Mouse (Mus musculus) neural tube, embryonic 12.5 days (tissue): ENCODE data around the gene Rpusd1. TPM values are rescaled to one million over a fixed set of nuclear protein-coding genes. Genes with fewer than 3 reads are reported as not detected.
A peak's percentile ranks its signal among the peaks of the same experiment; 100 is the strongest.

Experiments used
- ATAC-seq: fragments of 200-750 bp; cut with Nextera tagmentation; 2 replicates; pipeline ENCODE4 v1.8.0; 2017; ENCODE audit warnings: low read depth, mild to moderate bottlenecking, moderate TSS enrichment, moderate library complexity; ENCODE audit not compliant: low FRiP score
- H3K27ac ChIP-seq: fragments of 300-500 bp; sonication (generic); 2 replicates; pipeline ENCODE4 v1.5.1; 2016
- H3K27me3 ChIP-seq: fragments of 300-500 bp; sonication (generic); replicated peaks from 2 replicates; pipeline ENCODE4 v1.6.1; 2016; ENCODE audit warnings: mild to moderate bottlenecking
- H3K36me3 ChIP-seq: fragments of 300-500 bp; sonication (generic); 2 replicates; pipeline ENCODE4 v1.6.1; 2016; ENCODE audit warnings: mild to moderate bottlenecking
- H3K4me1 ChIP-seq: fragments of 300-500 bp; sonication (generic); 2 replicates; pipeline ENCODE4 v1.6.1; 2016
- H3K4me2 ChIP-seq: fragments of 300-500 bp; sonication (generic); replicated peaks from 2 replicates; pipeline ENCODE4 v1.6.1; 2016; ENCODE audit warnings: mild to moderate bottlenecking
- H3K4me3 ChIP-seq: fragments of 300-500 bp; sonication (generic); 2 replicates; pipeline ENCODE4 v1.5.1; 2016
- H3K9ac ChIP-seq: fragments of 300-500 bp; sonication (generic); 2 replicates; pipeline ENCODE4 v1.6.1; 2016; ENCODE audit warnings: mild to moderate bottlenecking
- H3K9me3 ChIP-seq: fragments of 300-500 bp; sonication (generic); 2 replicates; pipeline ENCODE4 v1.6.1; 2016; ENCODE audit warnings: mild to moderate bottlenecking
- WGBS: fragments of 180-500 bp; shearing (Covaris S2); methylation state at CpG from one replicate; pipeline ENCODE4 v1.1.7; 2016; 5-methylcytosine and 5-hydroxymethylcytosine counted together
- polyA plus RNA-seq: library from polyadenylated mRNA; unstranded; fragments of >200 nt; fragmentation: Nextera tagmentation; extraction: Ambion mirVana; gene quantifications from 2 replicates; pipeline ENCODE4 v1.2.1, GENCODE M21; 2016

Gene Rpusd1
- polyA plus RNA-seq, 1 experiment from 2014 or later = 22.1 TPM

DNA sequence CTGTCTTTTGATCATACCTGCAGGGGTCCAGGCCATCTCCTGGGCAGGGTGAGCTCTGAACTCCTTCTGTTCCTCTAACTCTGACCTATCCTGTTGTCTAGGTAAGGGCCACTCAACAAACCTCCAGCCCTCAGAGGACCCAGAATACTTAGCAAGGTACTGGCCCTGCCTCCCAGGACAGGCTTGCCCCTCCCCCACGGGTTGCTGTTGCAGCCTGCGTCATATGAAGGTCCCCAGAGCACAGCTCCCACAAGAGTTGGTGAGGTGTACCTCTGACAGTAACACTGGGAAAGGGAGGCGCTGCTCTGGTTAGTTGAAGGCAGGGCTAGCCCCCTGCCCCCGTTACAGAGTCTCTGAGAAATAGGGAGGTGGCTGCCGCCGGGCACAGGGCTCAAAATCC, 11.3 kb upstream of the Rpusd1 start:
- 5% methylated on average over 6 of the region's 6 CpGs for WGBS
- Histone ChIP-seq H3K4me3 (no peak overlapping the region), H3K9ac (no peak overlapping the region), H3K9me3 (no peaks in the 10 kb centered on the region), H3K4me2 (no peak overlapping the region), H3K27me3 (peaks cover 36% of the 10 kb centered on the region), H3K4me1 (peaks cover 10% of the 10 kb centered on the region; the same call in 1 of the 2 replicates), H3K36me3 (peaks cover 15% of the 10 kb centered on the region), H3K27ac (no peak overlapping the region)
- no peak for ATAC-seq

DNA sequence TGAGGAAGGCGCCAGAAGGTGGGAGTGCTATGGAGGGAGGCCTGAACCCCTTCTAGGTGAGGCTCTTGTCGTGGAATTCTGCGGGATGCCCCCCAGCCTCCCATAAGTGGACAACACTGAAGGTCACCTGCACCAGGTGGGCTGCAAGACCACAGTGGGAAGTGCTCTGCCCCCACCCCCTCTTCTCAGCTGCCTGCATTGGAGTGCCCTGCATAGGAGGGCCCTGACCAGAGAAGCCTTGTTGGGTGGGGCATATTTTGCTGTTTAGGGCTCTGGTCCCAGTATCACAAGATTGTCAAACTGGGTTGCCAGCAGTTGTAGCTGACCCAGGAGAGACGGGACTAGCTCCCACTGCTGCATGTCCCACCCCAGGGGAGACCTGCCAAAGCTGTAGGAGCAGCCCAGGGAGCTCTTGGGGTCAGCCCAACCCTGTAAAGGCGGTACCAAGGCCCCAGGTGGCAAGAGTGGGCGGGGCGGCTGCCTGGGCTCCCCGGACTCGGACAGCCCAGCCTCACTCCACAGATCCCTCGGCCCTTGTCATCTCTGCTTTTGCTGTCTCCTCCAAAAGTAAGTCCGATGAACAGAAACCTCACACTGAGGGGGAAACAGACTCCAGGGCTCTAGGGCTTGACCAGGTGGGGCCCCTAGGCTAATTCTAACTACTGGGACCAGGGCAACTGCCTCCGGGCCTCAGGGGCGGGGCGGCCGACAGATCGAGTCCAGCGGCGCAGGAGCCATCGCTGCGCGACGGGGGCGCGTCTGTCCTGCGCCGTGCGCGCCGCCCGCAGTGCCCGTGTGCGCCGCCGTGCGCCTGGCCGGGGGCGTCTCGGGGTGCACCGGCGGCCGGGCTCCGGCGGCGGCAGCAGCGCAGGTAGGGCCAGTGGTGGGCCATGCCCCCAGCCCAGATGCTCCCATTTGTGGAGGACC, 10.5 kb upstream of the Rpusd1 start, which contains the start of gene Gng13:
TSS of gene Gng13 (plus strand) at position 461 of the 927 bp plus-strand sequence.
- Histone ChIP-seq H3K9me3 (no peaks in the 10 kb centered on the region), H3K27ac (no peak within 1 kb of the TSS), H3K36me3 (peaks cover 20% of the 10 kb centered on the region), H3K4me2 (peak within 1 kb of the TSS; percentile 71), H3K4me3 (peak within 1 kb of the TSS; percentile 33), H3K27me3 (peaks cover 36% of the 10 kb centered on the region), H3K4me1 (peaks cover 10% of the 10 kb centered on the region; the same call in 1 of the 2 replicates), H3K9ac (peak within 1 kb of the TSS; percentile 53; the same call in 1 of the 2 replicates)
- ATAC-seq = 0 out of 2 replicates have a peak, but pooled peaks have one; percentile 25
- WGBS = 2% methylated on average over 45 of the region's 45 CpGs

DNA sequence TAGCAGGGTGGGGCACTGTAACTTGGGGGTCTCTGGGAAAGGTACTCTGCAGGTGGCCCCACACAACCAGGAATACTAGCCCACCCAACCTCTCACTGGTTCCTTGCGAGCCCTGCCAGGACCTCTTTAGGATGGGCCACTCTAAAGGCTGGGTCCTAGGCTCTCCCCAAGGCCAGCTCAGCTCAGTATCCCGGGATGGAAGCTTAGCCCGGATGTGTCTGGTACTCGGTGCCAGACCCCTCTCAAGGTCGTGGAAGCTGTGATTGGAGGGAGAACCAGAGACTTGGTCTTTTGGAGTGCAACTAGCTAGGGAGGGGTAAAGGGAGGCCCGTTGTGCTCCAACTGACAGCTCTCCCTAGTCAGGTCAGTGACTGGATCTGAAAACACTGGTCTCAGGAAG, 9.8 kb upstream of the Rpusd1 start:
- H3K9ac ChIP-seq = peak overlapping the region; percentile 53; the same call in 1 of the 2 replicates
- ATAC-seq = no peak

DNA sequence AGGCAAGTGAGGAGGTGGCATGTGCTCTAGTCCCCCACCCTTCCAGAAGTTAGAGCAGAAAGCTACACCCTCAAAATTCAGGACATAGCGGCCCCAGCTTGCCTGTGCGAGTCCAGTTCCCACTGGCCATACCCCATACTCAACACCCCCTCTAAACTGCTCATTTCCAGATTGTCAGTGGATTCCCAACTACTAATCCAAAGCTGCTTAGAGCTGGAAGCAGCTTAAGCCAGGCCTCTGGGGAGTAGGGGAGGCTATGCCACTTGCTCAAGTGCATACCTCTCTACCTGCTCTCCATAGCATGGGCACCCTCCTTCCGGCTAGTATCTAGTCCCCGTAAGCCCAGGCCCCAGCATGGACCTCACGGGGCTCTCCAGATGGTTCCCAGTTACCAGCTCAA, 6.0 kb upstream of the Rpusd1 start:
- H3K36me3 ChIP-seq = peaks cover 42% of the 10 kb centered on the region
- WGBS = 98% methylated on average over 5 of the region's 5 CpGs
- ATAC-seq = no peak
- H3K9me3 ChIP-seq = no peaks in the 10 kb centered on the region
- H3K27ac ChIP-seq = no peak overlapping the region
- H3K27me3 ChIP-seq = peaks cover 26% of the 10 kb centered on the region
- no peak overlapping the region for H3K4me2 ChIP-seq
- no peak overlapping the region for H3K9ac ChIP-seq
- H3K4me1 ChIP-seq = peaks cover 14% of the 10 kb centered on the region
- no peak overlapping the region for H3K4me3 ChIP-seq

More for the DNA sequence above, 9.8 kb upstream of the Rpusd1 start:
- H3K27me3 ChIP-seq = peaks cover 36% of the 10 kb centered on the region
- H3K27ac ChIP-seq = no peak overlapping the region
- H3K4me1 ChIP-seq = peaks cover 10% of the 10 kb centered on the region; the same call in 1 of the 2 replicates
- H3K4me3 ChIP-seq = peak overlapping the region; percentile 33
- no peaks in the 10 kb centered on the region for H3K9me3 ChIP-seq
- H3K4me2 ChIP-seq = peak overlapping the region; percentile 71
- H3K36me3 ChIP-seq = peaks cover 26% of the 10 kb centered on the region
- WGBS = 4% methylated on average over 6 of the region's 6 CpGs

DNA sequence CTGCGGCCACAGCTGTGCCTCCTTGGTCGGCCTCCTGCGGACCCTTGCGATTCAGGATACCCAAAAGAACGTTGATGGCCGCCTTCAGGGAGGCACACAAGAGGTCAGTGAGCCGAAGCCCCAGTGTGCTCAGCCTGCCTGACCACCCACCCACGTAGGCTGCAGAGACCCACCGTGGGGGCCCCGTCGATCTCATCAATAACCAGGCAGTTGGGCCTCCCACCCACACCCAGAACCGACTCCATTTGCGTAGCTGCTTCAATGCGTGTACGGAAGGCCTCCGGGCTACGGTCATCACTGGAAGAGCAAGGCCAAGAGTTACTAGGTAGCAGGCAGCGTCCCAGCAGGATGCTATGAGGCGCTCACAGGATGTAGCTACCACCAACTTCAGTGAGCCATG, 4.0 kb upstream of the Rpusd1 start:
- Histone ChIP-seq H3K27ac (no peak overlapping the region), H3K9ac (0 out of 2 replicates have a peak overlapping the region, but pooled peaks have one; percentile 8), H3K4me2 (no peak overlapping the region), H3K4me1 (peaks cover 18% of the 10 kb centered on the region), H3K9me3 (no peaks in the 10 kb centered on the region), H3K36me3 (peaks cover 42% of the 10 kb centered on the region), H3K4me3 (no peak overlapping the region), H3K27me3 (peaks cover 6% of the 10 kb centered on the region; the same call in 1 of the 2 replicates)
- WGBS = 92% methylated on average over 19 of the region's 19 CpGs
- no peak for ATAC-seq

DNA sequence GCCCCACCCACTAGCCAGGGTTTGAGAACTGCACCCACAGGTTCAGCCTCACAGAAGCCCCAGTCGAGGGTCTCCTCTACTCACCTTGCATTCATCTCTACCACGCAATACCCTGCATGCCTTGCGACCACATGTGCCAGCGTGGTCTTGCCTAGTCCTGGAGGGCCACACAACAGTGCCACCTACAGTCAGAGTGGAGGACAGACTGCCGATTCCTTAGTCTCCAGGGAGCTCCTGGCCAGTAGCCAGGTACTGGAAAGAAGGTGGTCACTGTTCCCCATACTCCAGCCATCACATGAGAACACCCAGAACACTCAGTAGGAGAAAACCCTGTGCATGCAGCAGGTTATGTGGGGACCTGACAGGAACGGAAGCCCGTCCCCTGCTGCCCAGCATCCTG, 3.6 kb upstream of the Rpusd1 start:
- Histone ChIP-seq H3K4me3 (no peak overlapping the region), H3K4me1 (peaks cover 22% of the 10 kb centered on the region), H3K36me3 (peaks cover 42% of the 10 kb centered on the region), H3K27me3 (peaks cover 3% of the 10 kb centered on the region; the same call in 1 of the 2 replicates), H3K9ac (no peak overlapping the region), H3K27ac (no peak overlapping the region), H3K9me3 (no peaks in the 10 kb centered on the region), H3K4me2 (no peak overlapping the region)
- no peak for ATAC-seq
- 72% methylated on average over 7 of the region's 7 CpGs for WGBS

DNA sequence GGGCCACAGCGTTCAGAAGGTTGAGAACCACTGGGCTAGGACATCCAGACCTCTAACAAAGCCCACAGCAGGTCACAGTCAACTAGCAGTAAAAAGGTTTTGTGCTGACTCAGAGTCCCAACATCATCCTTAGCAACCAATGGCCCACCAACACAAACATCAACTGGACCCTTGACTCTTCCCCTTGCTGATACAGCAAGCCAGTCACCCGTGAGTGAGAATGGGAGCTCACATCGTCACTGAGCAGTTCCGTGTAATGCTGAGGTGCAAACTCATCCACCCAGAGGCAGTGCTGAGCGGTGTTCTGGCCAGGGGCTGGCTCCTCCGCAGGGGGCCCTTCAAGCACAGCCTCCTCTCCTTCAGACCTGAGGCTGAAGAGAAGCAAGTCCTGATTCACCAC, 2.2 kb upstream of the Rpusd1 start:
- Histone ChIP-seq H3K4me1 (peaks cover 23% of the 10 kb centered on the region), H3K27ac (no peak overlapping the region), H3K4me3 (no peak overlapping the region), H3K9me3 (no peaks in the 10 kb centered on the region), H3K4me2 (no peak overlapping the region), H3K9ac (no peak overlapping the region), H3K27me3 (no peaks in the 10 kb centered on the region), H3K36me3 (peaks cover 38% of the 10 kb centered on the region)
- WGBS = 79% methylated on average over 6 of the region's 6 CpGs
- no peak for ATAC-seq

DNA sequence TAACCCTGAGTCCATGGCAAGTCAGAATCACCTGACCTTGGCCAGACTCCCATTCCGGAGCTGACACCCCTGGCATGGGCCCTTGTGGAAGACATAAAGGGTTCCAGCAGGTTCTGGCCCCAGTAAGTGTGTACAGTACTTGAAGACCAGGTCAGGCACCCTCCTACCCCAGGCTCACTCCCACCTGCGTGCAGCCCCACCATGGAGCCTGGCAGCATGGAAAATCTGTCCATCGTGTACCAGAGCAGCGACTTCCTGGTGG, 470 bp downstream of the Rpusd1 start:
- H3K27me3 ChIP-seq = no peaks in the 10 kb centered on the region
- WGBS = 23% methylated on average over 4 of the region's 4 CpGs
- H3K4me2 ChIP-seq = peak overlapping the region; percentile 93
- H3K36me3 ChIP-seq = peaks cover 28% of the 10 kb centered on the region
- peaks cover 26% of the 10 kb centered on the region for H3K4me1 ChIP-seq
- H3K9ac ChIP-seq = peak overlapping the region; percentile 77
- no peaks in the 10 kb centered on the region for H3K9me3 ChIP-seq
- no peak overlapping the region for H3K27ac ChIP-seq
- peak overlapping the region; percentile 63 for H3K4me3 ChIP-seq
- peak; percentile 19 for ATAC-seq

DNA sequence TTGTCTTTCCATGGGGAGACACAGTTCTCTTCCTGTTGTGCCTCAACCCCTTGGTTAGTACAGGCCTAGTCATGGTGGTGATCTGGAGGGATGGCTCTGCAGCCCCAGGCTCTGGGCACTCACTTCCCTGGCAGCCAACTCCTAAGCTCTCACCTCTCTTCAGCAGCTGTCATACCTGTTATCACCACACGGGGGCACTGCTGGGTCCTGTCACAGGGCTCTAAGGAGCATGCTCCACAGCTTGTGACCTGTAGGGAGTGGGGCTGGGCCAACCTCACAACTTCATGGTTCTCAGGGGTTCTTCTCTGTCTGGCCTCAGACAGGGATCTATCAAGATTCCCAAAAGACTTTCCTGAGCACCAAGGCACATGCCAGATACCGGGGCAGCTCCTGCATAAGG, 4.6 kb downstream of the Rpusd1 start:
- H3K9ac ChIP-seq = no peak overlapping the region
- H3K27ac ChIP-seq = no peak overlapping the region
- no peak overlapping the region for H3K4me3 ChIP-seq
- no peak overlapping the region for H3K4me2 ChIP-seq
- peaks cover 14% of the 10 kb centered on the region for H3K36me3 ChIP-seq
- H3K9me3 ChIP-seq = no peaks in the 10 kb centered on the region
- H3K27me3 ChIP-seq = no peaks in the 10 kb centered on the region
- no peak for ATAC-seq
- H3K4me1 ChIP-seq = peaks cover 16% of the 10 kb centered on the region
- WGBS = 22% methylated on average over 2 of the region's 2 CpGs

DNA sequence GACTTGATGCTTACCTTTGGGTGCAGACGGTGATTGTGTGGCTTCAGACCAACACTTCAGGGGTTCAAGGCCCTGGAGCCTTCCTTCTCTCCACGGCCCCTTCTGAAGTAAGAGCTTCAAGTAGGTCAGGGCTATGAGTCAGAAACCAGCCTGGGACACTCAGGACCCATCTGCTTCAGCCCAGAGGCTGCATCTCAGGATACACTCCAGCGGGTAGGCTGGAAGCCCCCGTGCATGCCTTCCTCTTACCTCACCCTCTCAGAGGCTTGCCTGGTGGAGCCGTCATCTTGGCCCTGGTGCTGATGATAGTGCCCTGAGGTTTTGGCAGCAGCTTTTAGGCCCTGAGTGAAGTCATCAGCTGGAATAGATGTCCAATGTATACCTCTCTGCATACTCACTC, 7.8 kb downstream of the Rpusd1 start:
- 88% methylated on average over 5 of the region's 5 CpGs for WGBS
- Histone ChIP-seq H3K4me1 (peaks cover 3% of the 10 kb centered on the region; the same call in 1 of the 2 replicates), H3K36me3 (peaks cover 11% of the 10 kb centered on the region), H3K4me3 (no peak overlapping the region), H3K27me3 (no peaks in the 10 kb centered on the region), H3K4me2 (no peak overlapping the region), H3K9me3 (no peaks in the 10 kb centered on the region), H3K27ac (no peak overlapping the region), H3K9ac (no peak overlapping the region)
- ATAC-seq = no peak

DNA sequence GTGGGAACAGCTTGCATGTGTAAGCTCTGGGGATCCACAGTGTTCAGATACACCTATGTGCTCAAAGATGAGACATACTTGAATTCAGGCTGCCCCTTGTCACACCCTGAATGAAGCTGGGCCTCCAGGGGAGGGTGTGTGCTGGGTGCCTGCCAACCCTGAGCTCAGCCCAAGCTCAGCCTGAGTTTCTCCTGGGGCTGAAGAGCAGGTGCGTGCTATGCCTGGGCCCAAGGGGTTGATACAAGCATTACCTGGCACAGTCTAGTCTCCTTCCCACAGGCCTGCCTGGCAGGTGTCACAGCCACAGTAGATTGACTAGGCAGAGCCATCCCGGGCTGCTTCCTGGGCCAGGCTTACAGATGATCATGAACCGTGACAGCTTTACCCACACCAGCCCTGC, 8.3 kb downstream of the Rpusd1 start, which contains the start of gene Mslnl:
TSS of gene Mslnl (plus strand) at position 298 of the 400 bp plus-strand sequence.
- Histone ChIP-seq H3K36me3 (peaks cover 6% of the 10 kb centered on the region), H3K4me3 (no peak within 1 kb of the TSS), H3K9me3 (no peaks in the 10 kb centered on the region), H3K9ac (no peak within 1 kb of the TSS), H3K4me1 (peaks cover 3% of the 10 kb centered on the region; the same call in 1 of the 2 replicates), H3K4me2 (no peak within 1 kb of the TSS), H3K27ac (no peak within 1 kb of the TSS), H3K27me3 (no peaks in the 10 kb centered on the region)
- 82% methylated on average over 3 of the region's 3 CpGs for WGBS
- no peak for ATAC-seq

DNA sequence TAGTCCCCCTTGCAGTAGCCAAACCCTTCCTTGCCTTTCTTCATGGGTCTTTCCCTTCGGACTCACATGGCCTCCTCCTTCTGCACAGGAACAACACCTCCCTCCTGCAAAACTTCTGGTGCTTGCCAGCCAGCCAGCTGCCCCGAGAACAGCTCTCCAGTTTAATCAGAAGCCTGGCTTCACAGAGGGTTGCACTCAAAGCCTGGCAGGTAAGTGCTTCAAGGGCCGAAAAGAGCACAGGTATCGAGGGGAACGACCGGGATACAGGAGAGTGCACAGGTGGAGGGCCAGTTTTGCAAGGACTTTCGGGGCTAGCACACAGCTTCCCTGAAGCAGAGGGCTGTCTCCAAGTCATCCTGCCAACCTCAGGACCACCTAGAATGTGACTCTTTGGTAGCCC, 11.4 kb downstream of the Rpusd1 start:
- Histone ChIP-seq H3K9me3 (no peaks in the 10 kb centered on the region), H3K9ac (no peak overlapping the region), H3K27me3 (0 out of 2 replicates have a peak, but pooled peaks cover 3% of the 10 kb centered on the region), H3K36me3 (no peaks in the 10 kb centered on the region), H3K4me1 (no peaks in the 10 kb centered on the region), H3K4me3 (no peak overlapping the region), H3K4me2 (no peak overlapping the region), H3K27ac (no peak overlapping the region)
- 79% methylated on average over 7 of the region's 7 CpGs for WGBS
- no peak for ATAC-seq
